Mouse (Mus musculus): ENCODE measurements around the gene Ifi203.
"Not testable (repeated sequence)": the region's sequence is repeated elsewhere in the genome, so short reads cannot be mapped to it uniquely, and the experiment has no call there.

DNA sequence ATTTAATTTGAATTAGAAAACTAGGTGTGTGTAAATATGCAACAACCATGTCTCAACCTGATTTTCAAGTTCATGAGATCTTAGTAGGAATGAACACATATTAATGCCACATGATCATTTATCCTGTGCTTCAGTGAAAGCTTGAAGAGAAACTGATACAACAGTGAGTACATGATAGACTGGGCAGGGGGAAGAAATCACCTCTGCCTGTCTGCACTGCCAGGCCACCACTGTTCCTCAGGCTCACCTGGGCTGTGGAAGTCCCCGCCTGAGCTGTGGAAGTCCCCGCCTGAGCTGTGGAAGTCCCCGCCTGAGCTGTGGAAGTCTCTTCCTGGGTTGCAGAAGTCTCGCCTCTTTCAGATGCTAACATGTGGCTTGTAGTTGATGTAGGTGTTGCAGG lies 36.6 kb downstream of the Ifi203 start:
- not testable (repeated sequence) for TF ChIP-seq POLR2A (IDR thresholded peaks at IDR 0.05; ENCODE audit: low read depth, low read length); CTCF (conservative IDR thresholded peaks at IDR 0.05; ENCODE audit: insufficient read depth, insufficient read length, low read depth, low read length)

All from kidney, adult 2 months (tissue).